Mouse (Mus musculus) heart, embryonic 13.5 days (tissue): ENCODE measurements around the gene Mrgprg. TPM values are rescaled to one million over a fixed set of nuclear protein-coding genes. Genes with fewer than 3 reads are reported as not detected.

Experiments used
- ATAC-seq: fragments of 200-750 bp; cut with Nextera tagmentation; 2 replicates; pipeline ENCODE4 v1.8.0; 2017; ENCODE audit warnings: moderate TSS enrichment; ENCODE audit not compliant: insufficient number of reproducible peaks, low FRiP score, low TSS enrichment; ENCODE audit errors: extremely low read depth
- H3K27ac ChIP-seq: fragments of 300-500 bp; sonication (generic); replicated peaks from 2 replicates; pipeline ENCODE4 v1.5.1; 2015; ENCODE audit warnings: moderate library complexity, mild to moderate bottlenecking, inconsistent platforms
- H3K27me3 ChIP-seq: fragments of 300-500 bp; sonication (generic); replicated peaks from 2 replicates; pipeline ENCODE4 v1.6.1; 2015; ENCODE audit warnings: mild to moderate bottlenecking, inconsistent platforms
- H3K36me3 ChIP-seq: fragments of 300-500 bp; sonication (generic); 2 replicates; pipeline ENCODE4 v1.6.1; 2015; ENCODE audit warnings: mild to moderate bottlenecking, inconsistent platforms
- H3K4me1 ChIP-seq: fragments of 300-500 bp; sonication (generic); 2 replicates; pipeline ENCODE4 v1.6.1; 2015; ENCODE audit warnings: inconsistent platforms
- H3K4me2 ChIP-seq: fragments of 300-500 bp; sonication (generic); 2 replicates; pipeline ENCODE4 v1.6.1; 2015; ENCODE audit warnings: inconsistent platforms, mild to moderate bottlenecking, moderate library complexity
- H3K4me3 ChIP-seq: fragments of 300-500 bp; sonication (generic); 2 replicates; pipeline ENCODE4 v1.5.1; 2015; ENCODE audit warnings: moderate library complexity, mild to moderate bottlenecking, inconsistent platforms
- H3K9ac ChIP-seq: fragments of 300-500 bp; sonication (generic); 2 replicates; pipeline ENCODE4 v1.6.1; 2015; ENCODE audit warnings: inconsistent platforms, mild to moderate bottlenecking, moderate library complexity
- H3K9me3 ChIP-seq: fragments of 300-500 bp; sonication (generic); 2 replicates; pipeline ENCODE4 v1.6.1; 2016; ENCODE audit warnings: inconsistent platforms
- WGBS: fragments of 180-500 bp; shearing (Covaris S2); methylation state at CpG from one replicate; pipeline ENCODE4 v1.1.7; 2015; ENCODE audit warnings: mixed read lengths; 5-methylcytosine and 5-hydroxymethylcytosine counted together
- polyA plus RNA-seq: library from polyadenylated mRNA; unstranded; fragments of >200 nt; fragmentation: Nextera tagmentation; extraction: Ambion mirVana; gene quantifications from 2 replicates; pipeline ENCODE4 v1.2.1, GENCODE M21; 2015

Mrgprg gene
- polyA plus RNA-seq = not detected in 2 replicates

GRCm38 (mm10) chr7:143766893-143767292, at the start of gene Mrgprg:
TSS of gene Mrgprg (minus strand) at chr7:143766993.
- Histone ChIP-seq H3K9ac (no peak within 1 kb of the TSS), H3K4me1 (no peaks in the 10 kb centered on the region), H3K4me3 (no peak within 1 kb of the TSS), H3K27ac (no peak within 1 kb of the TSS), H3K36me3 (no peaks in the 10 kb centered on the region), H3K4me2 (no peak within 1 kb of the TSS), H3K9me3 (no peaks in the 10 kb centered on the region), H3K27me3 (peaks cover 57% of the 10 kb centered on the region)
- ATAC-seq = no peak
- WGBS = 42% methylated on average over 6 of the region's 6 CpGs

GRCm38 (mm10) chr7:143808909-143809308, 42.1 kb upstream of the Mrgprg start:
- no peaks in the 10 kb centered on the region for H3K27me3 ChIP-seq
- WGBS = 70% methylated on average over 1 of the region's 1 CpGs
- H3K27ac ChIP-seq = no peak overlapping the region
- no peak overlapping the region for H3K9ac ChIP-seq
- no peaks in the 10 kb centered on the region for H3K4me1 ChIP-seq
- H3K4me2 ChIP-seq = no peak overlapping the region
- no peak overlapping the region for H3K4me3 ChIP-seq
- H3K36me3 ChIP-seq = peaks cover 98% of the 10 kb centered on the region
- no peak for ATAC-seq
- H3K9me3 ChIP-seq = no peaks in the 10 kb centered on the region

DNA sequence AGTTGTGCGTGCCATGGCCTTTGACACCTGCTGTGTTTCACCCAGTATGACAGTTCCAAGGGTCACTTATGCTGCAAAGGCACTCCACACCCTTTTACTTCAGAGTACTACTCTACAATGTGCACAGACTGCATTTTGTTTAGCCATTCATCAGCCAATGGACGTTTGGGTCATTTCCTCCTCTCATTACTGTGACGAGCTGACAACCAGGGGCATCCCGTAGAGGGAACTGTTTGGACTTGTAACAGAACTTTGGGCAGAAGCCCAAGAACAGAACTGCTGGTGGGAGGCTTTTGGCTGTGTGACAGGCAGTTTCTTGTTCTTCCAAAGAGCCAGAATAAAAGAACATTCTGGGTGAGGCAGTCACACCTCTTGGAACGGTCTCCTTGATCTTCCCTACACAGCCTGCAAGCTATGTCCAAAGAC, 38.4 kb upstream of the Mrgprg start:
- 66% methylated on average over 5 of the region's 5 CpGs for WGBS
- Histone ChIP-seq H3K4me2 (no peak overlapping the region), H3K36me3 (peaks cover 98% of the 10 kb centered on the region), H3K9ac (no peak overlapping the region), H3K4me1 (no peaks in the 10 kb centered on the region), H3K4me3 (no peak overlapping the region), H3K9me3 (no peaks in the 10 kb centered on the region), H3K27me3 (no peaks in the 10 kb centered on the region), H3K27ac (no peak overlapping the region)
- no peak for ATAC-seq

- no peak overlapping the region for H3K9ac ChIP-seq
- H3K4me2 ChIP-seq = no peak overlapping the region
- 84% methylated on average over 8 of the region's 8 CpGs for WGBS
- no peaks in the 10 kb centered on the region for H3K4me1 ChIP-seq
- no peaks in the 10 kb centered on the region for H3K9me3 ChIP-seq
- no peak overlapping the region for H3K27ac ChIP-seq
- no peaks in the 10 kb centered on the region for H3K27me3 ChIP-seq
- H3K36me3 ChIP-seq = peaks cover 99% of the 10 kb centered on the region
- H3K4me3 ChIP-seq = no peak overlapping the region
- no peak for ATAC-seq
These were observed 34.6 kb upstream of the Mrgprg start for GRCm38 (mm10) chr7:143801195-143802065.

- ATAC-seq = no peak
- WGBS = 80% methylated on average over 1 of the region's 1 CpGs
- Histone ChIP-seq H3K27me3 (no peaks in the 10 kb centered on the region), H3K9ac (no peak overlapping the region), H3K27ac (no peak overlapping the region), H3K36me3 (peaks cover 99% of the 10 kb centered on the region), H3K4me1 (no peaks in the 10 kb centered on the region), H3K4me3 (no peak overlapping the region), H3K9me3 (no peaks in the 10 kb centered on the region), H3K4me2 (no peak overlapping the region)
These were observed 34.0 kb upstream of the Mrgprg start for GRCm38 (mm10) chr7:143800770-143801169.

DNA sequence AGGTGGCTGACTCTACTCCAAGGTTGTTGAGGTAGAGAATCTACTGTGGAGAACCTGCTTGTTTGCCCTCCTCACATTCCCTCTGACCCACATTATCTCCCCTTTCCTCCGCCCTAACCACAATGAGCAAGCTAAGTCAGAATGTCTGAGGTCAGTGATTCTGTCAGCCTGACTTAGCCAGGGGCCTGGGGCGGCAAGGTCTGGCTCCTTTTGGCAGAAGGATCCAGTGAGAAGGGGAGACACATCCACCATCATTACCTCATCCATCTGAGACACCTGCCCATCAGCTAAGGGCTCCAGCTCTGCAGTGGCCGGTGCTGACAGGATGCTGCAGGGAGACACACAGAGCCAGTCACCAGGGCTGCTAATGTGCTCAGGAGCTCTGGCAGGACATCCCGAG, 32.0 kb upstream of the Mrgprg start:
- Histone ChIP-seq H3K9ac (no peak overlapping the region), H3K36me3 (peaks cover 92% of the 10 kb centered on the region), H3K9me3 (no peaks in the 10 kb centered on the region), H3K27ac (no peak overlapping the region), H3K4me3 (no peak overlapping the region), H3K4me2 (no peak overlapping the region), H3K4me1 (no peaks in the 10 kb centered on the region), H3K27me3 (no peaks in the 10 kb centered on the region)
- ATAC-seq = no peak
- 85% methylated on average over 4 of the region's 4 CpGs for WGBS

DNA sequence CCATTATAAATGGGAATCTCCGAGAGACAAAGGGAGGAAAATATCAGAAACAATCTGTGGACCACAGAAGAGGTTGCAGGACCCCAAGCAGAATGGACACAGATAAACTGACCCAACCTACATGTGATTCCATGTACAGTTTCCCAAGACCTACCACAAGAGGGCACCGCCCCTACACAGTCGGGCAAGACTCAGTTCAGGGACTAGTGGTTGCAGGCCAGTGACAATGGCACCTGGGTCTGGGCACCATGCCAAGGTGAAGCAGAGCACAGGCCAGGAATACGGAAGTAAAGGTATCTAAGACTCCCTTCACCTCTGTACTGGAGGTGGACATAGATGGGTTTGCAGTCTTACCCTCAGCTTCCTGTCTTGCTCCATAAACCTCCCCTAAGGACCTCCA, 26.3 kb upstream of the Mrgprg start:
- Histone ChIP-seq H3K9ac (no peak overlapping the region), H3K27me3 (no peaks in the 10 kb centered on the region), H3K4me2 (no peak overlapping the region), H3K36me3 (peaks cover 36% of the 10 kb centered on the region), H3K27ac (no peak overlapping the region), H3K9me3 (no peaks in the 10 kb centered on the region), H3K4me3 (no peak overlapping the region), H3K4me1 (no peaks in the 10 kb centered on the region)
- no peak for ATAC-seq
- WGBS = 43% methylated on average over 4 of the region's 4 CpGs

DNA sequence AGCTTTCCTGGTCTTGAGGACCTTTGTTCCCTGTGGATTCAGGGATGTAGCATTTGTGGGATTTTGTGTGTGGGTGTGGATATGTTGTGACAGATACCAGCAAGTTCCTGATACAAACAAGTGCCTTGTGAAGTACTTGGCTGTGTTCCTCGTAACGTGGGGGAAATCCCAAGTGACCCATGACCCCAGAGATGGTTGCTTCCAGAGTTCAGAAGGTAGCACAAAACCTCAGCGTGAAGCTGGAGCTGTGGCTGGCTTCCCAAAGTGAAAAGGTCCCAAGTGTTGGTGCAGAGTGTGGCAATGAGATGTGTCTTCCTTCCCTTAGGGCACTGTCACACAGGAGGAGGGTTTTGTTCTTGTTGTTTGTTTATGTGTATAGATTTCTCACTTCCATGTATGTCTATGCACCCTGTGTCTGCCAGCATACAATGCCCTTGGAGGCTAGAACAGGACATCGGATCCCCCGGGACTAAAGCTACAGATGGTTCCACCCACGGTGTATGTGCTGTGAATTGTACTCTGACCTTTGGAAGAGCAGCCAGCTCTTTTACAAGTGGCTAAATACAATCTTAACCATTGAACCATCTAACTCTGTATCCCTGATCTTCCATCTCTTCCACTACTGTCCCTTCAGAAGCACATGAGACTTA, 25.7 kb upstream of the Mrgprg start:
- Histone ChIP-seq H3K4me1 (no peaks in the 10 kb centered on the region), H3K27ac (no peak overlapping the region), H3K4me2 (no peak overlapping the region), H3K9me3 (no peaks in the 10 kb centered on the region), H3K4me3 (no peak overlapping the region), H3K36me3 (peaks cover 29% of the 10 kb centered on the region), H3K9ac (no peak overlapping the region), H3K27me3 (no peaks in the 10 kb centered on the region)
- ATAC-seq = no peak
- WGBS = 73% methylated on average over 6 of the region's 6 CpGs

GRCm38 (mm10) chr7:143783996-143784829, 17.4 kb upstream of the Mrgprg start, which contains the start of gene Mrgpre:
TSS of gene Mrgpre (minus strand) at chr7:143784500.
- peak within 1 kb of the TSS; percentile 78 for H3K27ac ChIP-seq
- H3K9me3 ChIP-seq = no peaks in the 10 kb centered on the region
- peak within 1 kb of the TSS; percentile 53 for H3K4me3 ChIP-seq
- 0 out of 2 replicates have a peak, but pooled peaks cover 4% of the 10 kb centered on the region for H3K36me3 ChIP-seq
- peak within 1 kb of the TSS; percentile 71 for H3K4me2 ChIP-seq
- no peaks in the 10 kb centered on the region; the same call in 1 of the 2 replicates for H3K27me3 ChIP-seq
- peak; percentile 47 for ATAC-seq
- 4% methylated on average over 19 of the region's 21 CpGs for WGBS
- peaks cover 33% of the 10 kb centered on the region for H3K4me1 ChIP-seq
- H3K9ac ChIP-seq = peak within 1 kb of the TSS; percentile 74

- Histone ChIP-seq H3K9me3 (no peaks in the 10 kb centered on the region), H3K27ac (peak overlapping the region; percentile 78), H3K9ac (peak overlapping the region; percentile 74), H3K27me3 (no peaks in the 10 kb centered on the region; the same call in 1 of the 2 replicates), H3K4me2 (peak overlapping the region; percentile 71), H3K4me3 (peak overlapping the region; percentile 53), H3K36me3 (0 out of 2 replicates have a peak, but pooled peaks cover 4% of the 10 kb centered on the region), H3K4me1 (peaks cover 33% of the 10 kb centered on the region)
- 13% methylated on average over 6 of the region's 6 CpGs for WGBS
- no peak for ATAC-seq
These were observed 16.7 kb upstream of the Mrgprg start for GRCm38 (mm10) chr7:143783378-143783995.
